Mouse (Mus musculus): ENCODE data around the gene Eefsec. TPM values are rescaled to one million over a fixed set of nuclear protein-coding genes. Genes with fewer than 3 reads are reported as not detected.

Gene Eefsec
- polyA plus RNA-seq, 1 experiment from 2014 or later, result 48.2 TPM

- Histone ChIP-seq H3K9ac (no peak overlapping the region), H3K9me3 (ENCODE audit: low read depth, low read length) (no peaks in the 10 kb centered on the region), H3K27ac (ENCODE audit: low read depth) (no peak overlapping the region), H3K36me3 (ENCODE audit: insufficient read depth) (no peaks in the 10 kb centered on the region), H3K4me3 (ENCODE audit: low read depth, low read length) (no peak overlapping the region), H3K27me3 (ENCODE audit: insufficient read depth, low read length) (peaks cover 24% of the 10 kb centered on the region), H3K4me2 (no peak overlapping the region), H3K4me1 (ENCODE audit: insufficient read depth) (no peaks in the 10 kb centered on the region)
- WGBS, result 59% methylated on average over 3 of the region's 3 CpGs
- no peak for DNase-seq
- no peak for ATAC-seq (ENCODE audit: insufficient read depth)
- TF ChIP-seq CTCF (IDR thresholded peaks at IDR 0.05; ENCODE audit: low read depth), result no peak
Observed at GRCm38 (mm10) chr6:88210182-88210581, 236.2 kb downstream of the Eefsec start.

DNA sequence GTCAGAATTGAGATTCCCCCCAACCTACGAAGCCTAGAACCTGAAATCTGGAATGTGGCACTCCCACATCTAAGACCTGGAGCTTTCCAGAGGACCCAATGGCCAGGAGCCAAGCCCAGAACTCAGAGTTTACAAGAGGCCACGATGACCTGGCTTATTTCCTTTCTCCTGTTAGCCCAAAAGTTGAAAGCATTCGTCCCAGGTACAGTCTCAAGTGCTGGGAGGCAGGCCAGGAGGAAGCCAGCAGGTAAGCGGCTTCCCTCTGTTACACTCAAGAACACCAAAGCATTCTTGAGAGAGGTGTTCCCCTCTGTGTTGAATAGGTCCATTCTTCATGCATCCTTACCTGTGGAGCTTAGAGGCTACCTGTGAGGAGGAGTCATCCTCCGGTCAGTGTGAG lies 236.9 kb downstream of the Eefsec start:
- H3K36me3 ChIP-seq (ENCODE audit: insufficient read depth), result no peaks in the 10 kb centered on the region
- DNase-seq, result no peak
- no peak overlapping the region for H3K4me3 ChIP-seq (ENCODE audit: low read depth, low read length)
- H3K4me2 ChIP-seq, result no peak overlapping the region
- no peak for ATAC-seq (ENCODE audit: insufficient read depth)
- H3K4me1 ChIP-seq (ENCODE audit: insufficient read depth), result no peaks in the 10 kb centered on the region
- H3K9me3 ChIP-seq (ENCODE audit: low read depth, low read length), result no peaks in the 10 kb centered on the region
- H3K9ac ChIP-seq, result no peak overlapping the region
- WGBS, result 58% methylated on average over 5 of the region's 5 CpGs
- no peak for TF ChIP-seq CTCF (IDR thresholded peaks at IDR 0.05; ENCODE audit: low read depth)
- H3K27ac ChIP-seq (ENCODE audit: low read depth), result no peak overlapping the region
- H3K27me3 ChIP-seq (ENCODE audit: insufficient read depth, low read length), result peaks cover 31% of the 10 kb centered on the region

DNA sequence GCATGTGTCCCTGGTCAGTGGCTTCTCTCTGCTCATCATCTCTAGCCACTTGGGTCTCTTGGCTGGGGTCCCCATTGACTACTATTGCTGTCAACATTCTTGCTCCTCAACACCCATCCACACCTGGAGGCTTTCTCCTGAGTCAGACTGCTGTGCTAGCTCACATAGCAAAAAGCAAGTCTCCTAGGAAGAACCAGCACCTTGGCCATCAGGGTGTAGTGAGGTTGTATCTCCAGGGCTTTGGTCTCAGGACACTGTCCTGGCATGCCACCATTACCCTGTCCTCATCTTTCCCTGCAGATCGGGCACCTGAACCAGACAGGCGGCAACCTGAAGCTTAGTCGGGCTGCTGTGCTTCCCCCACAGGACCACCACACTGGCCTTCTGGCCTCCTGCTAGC lies 238.0 kb downstream of the Eefsec start:
- Histone ChIP-seq H3K4me3 (ENCODE audit: low read depth, low read length) (no peak overlapping the region), H3K4me2 (no peak overlapping the region), H3K36me3 (ENCODE audit: insufficient read depth) (no peaks in the 10 kb centered on the region), H3K27ac (ENCODE audit: low read depth) (no peak overlapping the region), H3K9ac (no peak overlapping the region), H3K27me3 (ENCODE audit: insufficient read depth, low read length) (peaks cover 42% of the 10 kb centered on the region), H3K9me3 (ENCODE audit: low read depth, low read length) (no peaks in the 10 kb centered on the region), H3K4me1 (ENCODE audit: insufficient read depth) (no peaks in the 10 kb centered on the region)
- WGBS, result 94% methylated on average over 3 of the region's 3 CpGs
- DNase-seq, result no peak
- ATAC-seq (ENCODE audit: insufficient read depth), result no peak
- no peak for TF ChIP-seq CTCF (IDR thresholded peaks at IDR 0.05; ENCODE audit: low read depth)

- no peak for TF ChIP-seq CTCF (IDR thresholded peaks at IDR 0.05; ENCODE audit: low read depth)
- WGBS, result 83% methylated on average over 10 of the region's 10 CpGs
- Histone ChIP-seq H3K9ac (no peak overlapping the region), H3K4me1 (ENCODE audit: insufficient read depth) (no peaks in the 10 kb centered on the region), H3K4me2 (no peak overlapping the region), H3K27ac (ENCODE audit: low read depth) (no peak overlapping the region), H3K4me3 (ENCODE audit: low read depth, low read length) (no peak overlapping the region), H3K9me3 (ENCODE audit: low read depth, low read length) (no peaks in the 10 kb centered on the region), H3K36me3 (ENCODE audit: insufficient read depth) (no peaks in the 10 kb centered on the region), H3K27me3 (ENCODE audit: insufficient read depth, low read length) (peaks cover 49% of the 10 kb centered on the region)
- ATAC-seq (ENCODE audit: insufficient read depth) (no peak), DNase-seq (no peak)
Observed at GRCm38 (mm10) chr6:88207403-88208033, 238.8 kb downstream of the Eefsec start.

Other genes starting within 250 kb of the Eefsec start
- not detected in 2 replicates for gene Dnajb8, start 224.3 kb downstream of the Eefsec start, polyA plus RNA-seq (2014; fragmentation: Nextera tagmentation; extraction: Ambion mirVana)
- 153 and 163 TPM in 2 replicates for gene Ruvbl1, start 18.9 kb upstream of the Eefsec start, polyA plus RNA-seq (2014; fragmentation: Nextera tagmentation; extraction: Ambion mirVana)
- 241 and 249 TPM in 2 replicates for gene Sec61a1, start 72.4 kb upstream of the Eefsec start, polyA plus RNA-seq (2014; fragmentation: Nextera tagmentation; extraction: Ambion mirVana)
- 0.19 TPM in 1 of 2 replicates, not detected in the other for gene Kbtbd12, start 191.4 kb upstream of the Eefsec start, polyA plus RNA-seq (2014; fragmentation: Nextera tagmentation; extraction: Ambion mirVana)